Mouse (Mus musculus) spleen, postnatal 36 days (tissue): Measurements from ENCODE around the gene Ankrd42.

ENCODE experiments used
- DNase-seq, 2 experiments: peaks; one replicate each; pipeline ENCODE4 v3.0.0; 2022; ENCODE audit warnings: low spot score in 2 of 2, mixed read lengths in 1 of 2

The Ankrd42 gene

GRCm38 (mm10) chr7:92637021-92637625, at the start of gene Ankrd42:
TSS of gene Ankrd42 (minus strand) at chr7:92637142.
- DNase-seq, result peak; percentile 81 to 88

- no peak for DNase-seq
Observed at GRCm38 (mm10) chr7:92677346-92677745, 40.4 kb upstream of the Ankrd42 start.

GRCm38 (mm10) chr7:92675131-92675530, 38.2 kb upstream of the Ankrd42 start:
- DNase-seq, result no peak

DNA sequence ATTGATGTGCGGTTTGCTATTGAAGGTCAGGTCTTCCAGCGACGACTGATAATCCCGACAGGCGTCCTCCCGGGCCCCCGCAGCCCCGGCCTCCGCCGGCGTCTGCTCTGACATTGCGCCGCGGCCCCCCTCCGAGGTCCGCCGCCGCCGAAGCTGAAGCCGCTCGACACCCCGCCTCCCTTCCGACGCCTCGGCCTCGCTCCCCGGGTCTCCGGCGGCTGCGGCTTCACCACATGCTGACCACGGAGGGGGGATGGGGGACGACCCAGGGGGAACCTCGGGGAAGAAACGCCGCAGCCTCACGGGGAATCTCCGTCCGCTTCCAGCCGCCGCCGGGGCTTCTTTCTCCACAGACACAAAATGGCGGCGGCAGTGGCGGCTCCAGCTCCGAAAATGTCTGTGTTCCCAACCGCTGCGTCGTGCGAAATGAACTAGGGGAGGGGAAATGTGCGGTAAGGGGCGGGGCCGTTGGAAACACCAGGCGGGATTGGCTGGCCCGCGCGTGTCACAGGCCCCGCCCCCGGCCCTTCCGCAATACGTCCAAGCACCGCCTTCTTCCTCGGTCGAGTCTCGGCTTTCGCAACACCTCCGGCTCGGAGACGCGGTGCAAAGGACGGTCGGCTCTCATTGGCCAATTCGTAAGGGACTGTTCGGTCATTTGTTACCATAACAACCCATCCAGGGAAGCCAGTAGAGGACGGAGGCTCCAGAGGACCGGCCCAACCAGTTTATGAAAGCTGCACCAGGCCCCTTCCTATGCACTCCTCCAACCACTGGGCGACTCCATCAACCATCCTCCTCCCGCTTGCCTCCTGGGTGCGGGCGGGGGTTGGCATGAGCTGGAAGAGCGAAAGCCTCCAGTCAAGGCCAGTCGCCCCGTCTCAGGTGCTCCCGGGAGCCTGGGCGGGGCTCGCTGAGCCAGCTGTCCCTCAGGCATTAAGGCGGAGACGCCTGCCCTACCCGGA, 32.8 kb upstream of the Ankrd42 start, which contains the start of gene Pcf11:
Gene Pcf11, minus strand, starts transcription at position 428 of the 965 bp plus-strand sequence.
- DNase-seq, result peak; percentile 95 to 97

GRCm38 (mm10) chr7:92668791-92669506, 32.0 kb upstream of the Ankrd42 start:
- DNase-seq, result peak; percentile 61 to 66

DNA sequence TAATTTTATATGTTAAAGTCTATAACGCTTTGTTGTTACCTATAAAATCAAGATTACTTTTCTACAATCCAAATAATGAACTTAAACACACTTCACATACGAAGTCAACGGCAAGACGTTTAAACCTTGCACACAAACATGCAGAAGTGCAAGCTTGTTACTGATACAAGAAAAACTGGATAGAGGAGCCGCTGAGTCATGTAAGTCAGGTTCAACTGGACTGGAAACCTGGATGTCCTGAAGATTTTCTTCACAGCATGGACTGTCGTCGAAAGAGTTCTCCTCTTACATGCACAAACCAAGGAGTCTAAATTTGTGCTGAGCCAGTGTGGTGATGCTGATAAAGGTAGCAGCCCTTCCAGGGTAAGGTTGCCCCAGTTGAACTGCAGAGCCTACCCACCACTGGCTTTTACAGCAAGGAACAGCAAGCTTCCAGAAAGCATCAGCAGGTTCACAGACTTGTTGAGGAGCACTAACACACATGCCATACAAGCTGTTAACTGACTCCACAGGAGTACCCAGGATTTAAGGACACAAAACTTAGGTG, 29.4 kb upstream of the Ankrd42 start:
- DNase-seq, result peak in 1 of 2 experiments; percentile 6

DNA sequence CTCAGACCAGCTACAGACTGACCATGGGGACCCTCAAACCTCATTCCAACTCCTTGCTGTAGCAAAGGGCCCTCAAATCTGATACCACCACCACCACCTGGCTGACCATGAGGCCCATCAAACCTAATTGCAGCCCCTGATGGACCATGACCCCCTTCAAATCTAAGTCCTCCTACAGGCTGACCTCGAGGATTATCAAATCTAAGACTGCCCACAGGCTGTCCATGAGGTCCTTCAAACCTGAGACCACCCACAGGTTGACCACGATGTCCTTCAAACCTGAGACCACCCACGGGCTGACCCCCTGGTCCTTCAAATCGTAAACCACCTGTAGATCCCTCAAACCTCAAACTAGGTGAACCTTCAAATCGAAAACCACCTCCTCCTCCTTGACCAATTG, 21.1 kb upstream of the Ankrd42 start:
- DNase-seq, result no peak

GRCm38 (mm10) chr7:92656386-92656785, 19.4 kb upstream of the Ankrd42 start:
- DNase-seq, result no peak

DNA sequence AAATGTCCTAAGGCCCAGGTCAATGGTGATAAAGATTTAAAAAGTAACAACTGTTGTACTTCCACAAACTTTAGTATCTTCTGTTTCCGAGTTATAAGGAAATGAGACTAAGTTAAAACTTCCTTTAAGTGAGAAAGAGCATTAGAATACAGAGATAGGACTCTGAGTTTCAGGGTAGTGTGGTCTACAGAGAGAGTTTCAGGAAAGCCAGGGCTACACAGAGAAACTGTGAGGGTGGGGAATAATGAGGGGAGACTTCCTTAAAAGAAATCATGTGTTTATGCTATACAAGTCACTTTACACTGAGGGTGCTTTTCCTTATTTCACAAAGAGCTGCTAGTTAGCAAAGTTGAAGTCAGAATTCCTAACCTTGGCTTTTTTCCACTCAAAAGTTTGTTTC, 16.4 kb upstream of the Ankrd42 start:
- no peak for DNase-seq

DNA sequence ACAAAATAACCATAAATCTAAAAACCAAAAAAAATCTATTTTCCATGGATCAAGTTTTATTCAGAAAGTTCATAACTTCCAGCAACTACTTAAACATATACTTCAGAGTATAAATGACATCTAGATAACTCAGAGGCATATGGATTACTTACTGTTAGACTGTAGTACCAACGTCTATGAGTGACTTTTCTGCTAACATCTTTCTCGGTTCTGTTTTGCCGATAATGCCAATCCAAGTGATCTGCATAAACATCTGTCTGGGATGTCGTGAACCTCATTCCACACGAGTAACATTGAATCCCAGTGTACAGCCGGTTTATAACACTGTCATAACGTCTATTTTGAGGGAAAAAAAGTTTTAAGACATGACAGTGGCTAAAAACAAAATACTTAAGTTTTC, 10.8 kb upstream of the Ankrd42 start:
- no peak for DNase-seq

GRCm38 (mm10) chr7:92642358-92642757, 5.4 kb upstream of the Ankrd42 start:
- DNase-seq, result no peak

DNA sequence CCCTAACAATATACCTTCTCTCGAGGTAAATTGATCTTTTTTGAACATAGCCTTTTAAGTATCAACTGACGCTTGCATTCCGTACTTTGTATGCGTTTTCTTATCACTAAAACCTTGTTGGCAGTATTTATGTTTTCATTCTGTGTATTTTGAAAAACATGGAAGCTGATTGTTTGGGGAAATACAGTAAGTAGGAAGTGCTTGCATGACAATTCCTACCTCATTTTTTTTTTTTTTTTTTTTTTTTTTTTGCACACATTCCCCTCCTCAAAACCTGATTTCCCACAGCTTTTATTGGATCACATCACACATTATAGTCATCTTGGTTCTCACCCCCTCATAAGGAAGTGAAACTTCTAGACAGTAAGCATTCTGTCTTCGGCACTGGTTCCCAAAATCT, 1.1 kb upstream of the Ankrd42 start:
- DNase-seq, result no peak

- no peak for DNase-seq
Observed at GRCm38 (mm10) chr7:92636295-92637011, 489 bp downstream of the Ankrd42 start.

DNA sequence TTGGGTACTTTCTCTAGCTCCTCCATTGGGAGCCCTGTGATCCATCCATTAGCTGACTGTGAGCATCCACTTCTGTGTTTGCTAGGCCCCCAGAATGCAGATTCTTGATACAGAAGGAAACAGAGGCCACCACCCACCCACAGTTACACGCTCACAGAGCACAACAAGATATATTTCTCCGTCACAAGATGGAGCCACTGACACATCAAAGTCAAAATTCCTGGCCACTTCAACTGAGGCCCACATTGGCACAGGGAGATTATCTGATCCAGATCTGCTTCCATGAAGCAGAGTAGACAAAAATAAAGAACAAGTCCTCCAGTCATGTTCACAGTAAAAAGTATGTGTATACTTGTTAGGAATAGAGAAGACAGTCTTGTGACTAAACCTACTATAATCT, 6.8 kb downstream of the Ankrd42 start:
- DNase-seq, result peak in 1 of 2 experiments; percentile 6

DNA sequence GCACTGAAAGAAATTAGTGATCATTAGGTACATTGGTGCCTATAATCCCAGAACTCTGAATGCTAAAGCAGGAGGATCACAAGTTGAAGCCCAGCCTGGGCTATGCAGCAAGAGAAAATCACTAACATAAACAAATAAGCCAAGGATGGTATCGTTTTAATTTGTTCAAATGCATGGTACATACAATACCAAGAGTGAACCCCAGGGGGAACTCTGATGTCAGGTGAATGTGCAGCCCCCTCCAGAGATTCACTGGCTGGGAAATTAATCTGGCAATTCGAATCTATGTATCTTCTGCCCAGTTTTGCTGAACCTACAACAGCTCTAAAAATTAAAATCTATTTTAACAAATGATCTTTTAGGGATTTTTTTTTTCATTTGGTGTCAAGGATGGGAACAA, 12.5 kb downstream of the Ankrd42 start:
- no peak for DNase-seq

DNA sequence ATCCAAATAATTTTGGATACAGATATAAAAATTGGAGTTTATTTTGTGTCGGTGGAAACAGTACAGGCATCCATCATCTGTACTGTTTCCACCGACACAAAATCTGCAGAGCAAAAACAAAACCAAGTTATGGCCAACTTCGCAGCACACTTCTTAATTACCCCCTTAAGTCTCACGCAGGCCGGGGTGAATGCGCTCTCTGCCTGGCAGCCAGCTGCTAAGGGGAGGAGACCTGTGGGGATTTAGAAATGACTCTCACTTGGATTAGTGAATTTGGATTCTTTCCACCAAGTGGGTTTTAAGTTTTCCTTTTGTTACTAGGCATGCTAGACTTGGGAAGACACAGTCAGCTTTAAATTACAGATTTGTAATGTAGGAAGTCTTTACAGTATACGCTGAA, 26.1 kb downstream of the Ankrd42 start:
- DNase-seq, result no peak

GRCm38 (mm10) chr7:92604961-92605360, 32.0 kb downstream of the Ankrd42 start:
- DNase-seq, result no peak

GRCm38 (mm10) chr7:92590842-92591241, 46.1 kb downstream of the Ankrd42 start:
- no peak for DNase-seq

GRCm38 (mm10) chr7:92589986-92590385, 47.0 kb downstream of the Ankrd42 start:
- DNase-seq, result no peak

GRCm38 (mm10) chr7:92583567-92583966, 53.4 kb downstream of the Ankrd42 start:
- DNase-seq, result no peak

DNA sequence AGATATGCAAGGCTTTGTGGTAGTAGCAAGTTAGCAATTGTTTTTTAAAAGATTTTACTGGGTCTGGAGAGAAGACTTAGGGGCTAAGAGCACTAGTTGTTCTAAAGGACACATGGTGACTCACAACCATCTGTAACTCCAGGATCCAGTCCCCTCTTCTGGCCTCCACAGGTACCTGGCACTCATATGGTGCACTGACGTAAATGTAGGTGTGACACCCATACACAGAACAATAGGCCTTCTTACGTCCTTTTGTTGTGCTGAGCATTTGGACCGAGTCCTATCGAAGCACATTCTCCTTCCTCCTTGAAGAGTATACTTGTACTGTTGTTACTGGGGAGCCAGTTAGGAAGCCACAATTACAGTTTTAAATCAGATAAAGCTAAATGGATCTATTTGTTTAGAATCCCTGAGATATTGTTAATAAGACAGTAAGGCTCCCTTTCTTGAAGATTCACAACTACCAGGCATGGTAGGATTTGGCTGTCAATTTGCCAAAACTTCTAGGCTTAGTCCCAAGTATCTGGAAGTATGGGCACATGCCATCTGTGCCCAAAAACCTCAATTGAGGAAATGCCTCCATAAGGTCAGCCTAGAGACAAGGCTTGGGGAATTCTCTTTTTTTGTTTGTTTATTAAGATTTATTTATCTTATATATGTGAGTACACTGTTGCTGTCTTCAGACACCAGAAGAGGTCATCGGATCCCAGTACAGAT, 56.3 kb downstream of the Ankrd42 start:
- DNase-seq, result no peak
